Mouse (Mus musculus): ENCODE measurements around the gene Pgpep1l. TPM values are rescaled to one million over a fixed set of nuclear protein-coding genes. Genes with fewer than 3 reads are reported as not detected.
A peak's percentile ranks its signal among the peaks of the same experiment; 100 is the strongest.

Pgpep1l gene
- polyA plus RNA-seq, 1 experiment, result 0.36 TPM

DNA sequence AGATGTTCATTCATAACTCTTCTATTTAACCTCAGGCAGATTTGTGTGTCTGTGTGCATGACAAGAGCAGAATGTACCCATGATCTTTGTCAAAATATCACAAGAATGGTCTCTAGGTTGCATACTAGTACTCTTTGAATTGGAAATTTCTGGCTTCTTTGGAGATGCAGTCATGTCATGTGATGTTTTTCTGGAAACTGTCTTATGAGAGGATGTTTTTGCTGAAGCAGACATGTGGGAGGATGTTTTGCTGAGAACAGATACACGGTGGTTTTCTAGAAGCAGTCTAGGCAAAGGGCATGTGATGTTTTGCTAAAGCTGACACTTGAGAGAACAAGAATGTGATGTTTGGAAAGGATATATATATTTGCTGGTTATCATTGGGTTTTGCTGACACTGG lies 13.6 kb downstream of the Pgpep1l start:
- 34% methylated on average over 1 of the region's 1 CpGs for WGBS
- H3K27ac ChIP-seq (ENCODE audit: insufficient read depth, low read length), result peak overlapping the region; percentile 76; the same call in 1 of the 2 replicates
- H3K4me3 ChIP-seq (ENCODE audit: extremely low read depth, insufficient read depth, insufficient read length), result no peak overlapping the region
- no peaks in the 10 kb centered on the region; the same call in 1 of the 2 replicates for H3K4me1 ChIP-seq (ENCODE audit: control insufficient read depth, insufficient read depth, insufficient read length)
- no peaks in the 10 kb centered on the region for H3K27me3 ChIP-seq (ENCODE audit: control insufficient read depth, insufficient read depth, low read length)
- peak in 1 of 2 experiments; percentile 60 for DNase-seq (ENCODE audit: low read depth in 1 of 2, low spot score in 2 of 2)
- H3K36me3 ChIP-seq (ENCODE audit: control insufficient read depth, insufficient read depth, low read length), result no peaks in the 10 kb centered on the region
- TF ChIP-seq CTCF (IDR thresholded peaks at IDR 0.05; ENCODE audit: extremely low read depth, insufficient read depth, insufficient read length, insufficient replicate concordance) (no peak), POLR2A (IDR thresholded peaks at IDR 0.05; ENCODE audit: low read depth, low read length) (no peak)

DNA sequence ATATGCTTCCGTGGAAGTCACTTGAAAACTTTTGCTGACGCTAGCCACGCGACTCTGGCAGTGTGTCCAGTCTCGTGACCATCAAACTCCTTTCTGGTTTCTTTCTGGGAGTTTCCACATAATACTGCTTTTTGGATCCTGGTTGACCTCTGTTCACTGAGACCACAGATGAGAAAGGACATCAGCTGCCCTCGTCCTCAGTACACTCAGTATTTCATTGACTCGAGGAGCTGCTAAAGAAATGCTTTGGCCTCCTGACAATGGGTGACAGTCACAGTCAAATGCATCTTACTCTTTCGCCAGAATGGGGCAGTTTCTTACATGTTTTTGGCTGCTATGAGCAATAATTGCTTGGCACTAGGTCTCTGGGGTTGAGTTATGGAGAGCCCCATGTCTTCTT lies 17.8 kb downstream of the Pgpep1l start:
- no peak overlapping the region for H3K27ac ChIP-seq (ENCODE audit: insufficient read depth, low read length)
- no peak for DNase-seq (ENCODE audit: low read depth in 1 of 2, low spot score in 2 of 2)
- no peaks in the 10 kb centered on the region for H3K27me3 ChIP-seq (ENCODE audit: control insufficient read depth, insufficient read depth, low read length)
- H3K36me3 ChIP-seq (ENCODE audit: control insufficient read depth, insufficient read depth, low read length), result no peaks in the 10 kb centered on the region
- 90% methylated on average over 8 of the region's 8 CpGs for WGBS
- H3K4me1 ChIP-seq (ENCODE audit: control insufficient read depth, insufficient read depth, insufficient read length), result no peaks in the 10 kb centered on the region; the same call in 1 of the 2 replicates
- no peak for TF ChIP-seq POLR2A (IDR thresholded peaks at IDR 0.05; ENCODE audit: low read depth, low read length)
- TF ChIP-seq CTCF (IDR thresholded peaks at IDR 0.05; ENCODE audit: extremely low read depth, insufficient read depth, insufficient read length, insufficient replicate concordance), result no peak
- H3K4me3 ChIP-seq (ENCODE audit: extremely low read depth, insufficient read depth, insufficient read length), result no peak overlapping the region

DNA sequence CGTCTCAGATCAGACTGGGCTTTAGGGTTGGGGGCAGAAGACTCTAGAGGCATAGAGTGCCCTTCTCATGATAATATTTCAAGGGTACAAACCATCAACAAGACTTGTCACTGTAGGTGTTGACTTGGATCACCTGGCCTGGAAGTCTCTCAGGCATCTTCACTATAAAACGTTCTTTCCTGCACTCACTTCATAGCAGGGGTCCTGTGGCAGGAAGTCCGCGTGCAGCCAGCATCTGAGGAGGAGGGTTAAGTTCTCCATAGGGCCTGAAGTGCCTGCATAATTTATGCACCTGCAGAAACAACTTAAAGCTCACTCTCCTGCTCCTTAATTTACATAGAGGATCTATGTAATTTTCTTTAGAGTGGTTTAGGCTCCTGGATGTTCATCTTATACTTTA lies 18.4 kb downstream of the Pgpep1l start:
- no peak overlapping the region for H3K27ac ChIP-seq (ENCODE audit: insufficient read depth, low read length)
- TF ChIP-seq CTCF (IDR thresholded peaks at IDR 0.05; ENCODE audit: extremely low read depth, insufficient read depth, insufficient read length, insufficient replicate concordance) (no peak), POLR2A (IDR thresholded peaks at IDR 0.05; ENCODE audit: low read depth, low read length) (no peak)
- 49% methylated on average over 4 of the region's 4 CpGs for WGBS
- DNase-seq (ENCODE audit: low read depth in 1 of 2, low spot score in 2 of 2), result no peak
- no peaks in the 10 kb centered on the region for H3K27me3 ChIP-seq (ENCODE audit: control insufficient read depth, insufficient read depth, low read length)
- H3K4me1 ChIP-seq (ENCODE audit: control insufficient read depth, insufficient read depth, insufficient read length), result no peaks in the 10 kb centered on the region; the same call in 1 of the 2 replicates
- no peak overlapping the region for H3K4me3 ChIP-seq (ENCODE audit: extremely low read depth, insufficient read depth, insufficient read length)
- H3K36me3 ChIP-seq (ENCODE audit: control insufficient read depth, insufficient read depth, low read length), result no peaks in the 10 kb centered on the region

DNA sequence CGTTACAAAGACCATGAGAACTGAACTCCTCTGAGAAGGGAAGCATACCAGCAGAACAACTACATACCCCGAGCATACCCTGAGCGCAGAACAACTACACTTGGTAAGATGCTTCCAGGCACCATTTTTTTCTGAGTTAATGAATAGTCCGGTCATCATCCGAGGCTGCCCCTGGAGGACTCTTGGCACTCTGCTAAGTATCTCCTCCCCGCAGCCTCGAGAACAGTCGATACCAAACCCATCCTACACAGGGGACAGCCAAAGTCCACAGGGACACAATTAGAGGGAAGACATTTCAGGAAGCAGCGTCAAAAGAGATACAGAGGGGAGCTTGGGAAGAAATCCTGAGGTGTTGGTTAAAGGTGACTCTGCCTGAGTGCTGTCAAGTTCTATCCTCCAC lies 22.8 kb downstream of the Pgpep1l start:
- H3K4me1 ChIP-seq (ENCODE audit: control insufficient read depth, insufficient read depth, insufficient read length), result no peaks in the 10 kb centered on the region
- no peak overlapping the region for H3K27ac ChIP-seq (ENCODE audit: insufficient read depth, low read length)
- TF ChIP-seq CTCF (IDR thresholded peaks at IDR 0.05; ENCODE audit: extremely low read depth, insufficient read depth, insufficient read length, insufficient replicate concordance) (no peak), POLR2A (IDR thresholded peaks at IDR 0.05; ENCODE audit: low read depth, low read length) (no peak)
- H3K4me3 ChIP-seq (ENCODE audit: extremely low read depth, insufficient read depth, insufficient read length), result no peak overlapping the region
- H3K36me3 ChIP-seq (ENCODE audit: control insufficient read depth, insufficient read depth, low read length), result no peaks in the 10 kb centered on the region
- DNase-seq (ENCODE audit: low read depth in 1 of 2, low spot score in 2 of 2), result no peak
- WGBS, result 88% methylated on average over 9 of the region's 9 CpGs
- no peaks in the 10 kb centered on the region for H3K27me3 ChIP-seq (ENCODE audit: control insufficient read depth, insufficient read depth, low read length)

DNA sequence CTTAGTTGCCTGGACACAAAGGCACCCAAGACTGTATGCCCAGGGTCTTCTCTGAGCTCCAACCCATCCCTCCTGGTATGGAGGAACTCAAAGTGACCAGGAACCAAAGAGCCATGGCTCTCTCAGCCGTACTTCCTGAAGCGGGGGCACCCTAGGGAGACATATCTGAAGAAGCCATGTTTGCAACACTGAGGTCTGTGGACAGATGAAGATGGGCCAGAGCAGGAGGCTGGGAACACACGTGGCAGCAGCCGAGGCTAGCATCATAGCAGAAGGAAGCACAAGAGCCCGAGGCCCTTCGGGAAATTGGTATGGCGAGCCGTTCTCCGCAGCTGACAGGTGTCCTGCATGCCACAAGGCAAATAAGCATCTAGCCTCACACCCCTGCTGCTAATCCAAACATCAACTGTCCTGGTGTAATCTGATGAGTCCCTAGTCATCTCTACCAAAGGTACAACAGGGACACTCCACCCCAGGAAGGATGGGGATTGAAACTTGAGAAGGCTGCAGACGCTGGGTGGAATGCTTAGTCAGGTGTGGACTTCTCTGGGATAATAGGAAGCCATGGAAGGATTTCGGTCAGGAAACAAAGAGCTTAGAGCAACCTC lies 24.7 kb downstream of the Pgpep1l start:
- no peak for TF ChIP-seq CTCF (IDR thresholded peaks at IDR 0.05; ENCODE audit: extremely low read depth, insufficient read depth, insufficient read length, insufficient replicate concordance)
- TF ChIP-seq POLR2A (IDR thresholded peaks at IDR 0.05; ENCODE audit: low read depth, low read length), result no peak
- H3K27ac ChIP-seq (ENCODE audit: insufficient read depth, low read length), result no peak overlapping the region
- 89% methylated on average over 11 of the region's 11 CpGs for WGBS
- DNase-seq (ENCODE audit: low read depth in 1 of 2, low spot score in 2 of 2), result no peak
- H3K4me3 ChIP-seq (ENCODE audit: extremely low read depth, insufficient read depth, insufficient read length), result no peak overlapping the region
- no peaks in the 10 kb centered on the region for H3K4me1 ChIP-seq (ENCODE audit: control insufficient read depth, insufficient read depth, insufficient read length)
- no peaks in the 10 kb centered on the region for H3K27me3 ChIP-seq (ENCODE audit: control insufficient read depth, insufficient read depth, low read length)
- no peaks in the 10 kb centered on the region for H3K36me3 ChIP-seq (ENCODE audit: control insufficient read depth, insufficient read depth, low read length)

DNA sequence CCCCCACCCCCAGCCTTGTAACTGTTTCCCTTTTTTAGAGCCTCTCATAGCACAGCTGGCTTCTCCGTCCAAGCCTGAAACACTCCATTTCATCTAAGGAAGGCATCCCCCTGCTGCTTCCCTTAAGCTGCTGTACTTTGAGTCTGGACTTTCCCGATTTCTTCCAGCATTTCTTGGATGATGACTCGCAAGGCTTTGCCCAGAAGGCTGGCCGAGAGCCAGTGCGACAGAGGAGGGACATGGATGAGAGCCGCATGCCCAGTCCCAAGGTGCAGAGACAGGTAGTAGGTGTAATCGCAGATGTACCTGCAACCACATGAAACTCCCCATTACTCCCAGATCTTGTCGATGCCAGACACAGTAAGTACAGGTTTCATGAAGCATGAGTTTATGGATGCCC lies 27.2 kb downstream of the Pgpep1l start:
- no peak for DNase-seq (ENCODE audit: low read depth in 1 of 2, low spot score in 2 of 2)
- Histone ChIP-seq H3K27ac (ENCODE audit: insufficient read depth, low read length) (no peak overlapping the region), H3K4me3 (ENCODE audit: extremely low read depth, insufficient read depth, insufficient read length) (no peak overlapping the region), H3K27me3 (ENCODE audit: control insufficient read depth, insufficient read depth, low read length) (no peaks in the 10 kb centered on the region), H3K4me1 (ENCODE audit: control insufficient read depth, insufficient read depth, insufficient read length) (no peaks in the 10 kb centered on the region), H3K36me3 (ENCODE audit: control insufficient read depth, insufficient read depth, low read length) (no peaks in the 10 kb centered on the region)
- TF ChIP-seq POLR2A (IDR thresholded peaks at IDR 0.05; ENCODE audit: low read depth, low read length) (no peak), CTCF (IDR thresholded peaks at IDR 0.05; ENCODE audit: extremely low read depth, insufficient read depth, insufficient read length, insufficient replicate concordance) (no peak)
- WGBS, result 79% methylated on average over 8 of the region's 8 CpGs

DNA sequence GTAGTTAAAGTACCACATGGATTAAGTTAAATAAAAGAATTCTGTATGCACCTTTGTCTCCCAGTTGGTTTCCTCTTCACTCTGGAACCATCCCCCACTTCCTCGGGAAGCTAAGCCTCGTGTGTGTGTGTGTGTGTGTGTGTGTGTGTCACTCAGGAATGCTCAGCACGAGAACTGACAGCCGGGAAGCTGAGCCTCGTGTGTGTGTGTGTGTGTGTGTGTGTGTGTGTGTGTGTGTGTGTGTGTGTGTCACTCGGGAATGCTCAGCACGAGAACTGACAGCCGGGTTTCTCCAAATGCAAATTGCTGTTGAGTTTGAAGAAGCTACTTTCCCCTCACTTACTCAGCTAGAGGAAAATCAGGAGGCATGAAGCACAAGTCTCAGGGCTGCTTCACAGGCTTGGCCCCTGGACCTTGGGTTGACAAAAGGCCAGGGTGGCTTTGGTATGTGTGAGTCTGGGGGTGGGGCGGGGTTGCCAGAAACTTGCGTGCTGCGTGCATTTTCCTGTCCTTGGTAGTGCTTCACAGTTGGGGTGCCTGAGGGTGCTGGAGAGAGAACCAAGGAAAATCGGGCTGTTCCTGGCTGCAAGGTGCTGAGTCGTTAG lies 30.3 kb downstream of the Pgpep1l start:
- H3K4me1 ChIP-seq (ENCODE audit: control insufficient read depth, insufficient read depth, insufficient read length), result no peaks in the 10 kb centered on the region
- H3K27me3 ChIP-seq (ENCODE audit: control insufficient read depth, insufficient read depth, low read length), result no peaks in the 10 kb centered on the region
- WGBS, result 67% methylated on average over 13 of the region's 13 CpGs
- no peaks in the 10 kb centered on the region for H3K36me3 ChIP-seq (ENCODE audit: control insufficient read depth, insufficient read depth, low read length)
- H3K27ac ChIP-seq (ENCODE audit: insufficient read depth, low read length), result no peak overlapping the region
- no peak for TF ChIP-seq POLR2A (IDR thresholded peaks at IDR 0.05; ENCODE audit: low read depth, low read length)
- no peak for TF ChIP-seq CTCF (IDR thresholded peaks at IDR 0.05; ENCODE audit: extremely low read depth, insufficient read depth, insufficient read length, insufficient replicate concordance)
- no peak for DNase-seq (ENCODE audit: low read depth in 1 of 2, low spot score in 2 of 2)
- H3K4me3 ChIP-seq (ENCODE audit: extremely low read depth, insufficient read depth, insufficient read length), result no peak overlapping the region

Measured in spleen, adult 2 months (tissue).